Mouse (Mus musculus) MEL-GATA-1-ER (cell line): ENCODE results near the gene Dock2.

Experiments
- DNase-seq: peaks from one replicate; pipeline ENCODE4 v3.0.0-alpha.2; 2012; ENCODE audit warnings: low read depth; ENCODE audit errors: extremely low read depth

The Dock2 gene

DNA sequence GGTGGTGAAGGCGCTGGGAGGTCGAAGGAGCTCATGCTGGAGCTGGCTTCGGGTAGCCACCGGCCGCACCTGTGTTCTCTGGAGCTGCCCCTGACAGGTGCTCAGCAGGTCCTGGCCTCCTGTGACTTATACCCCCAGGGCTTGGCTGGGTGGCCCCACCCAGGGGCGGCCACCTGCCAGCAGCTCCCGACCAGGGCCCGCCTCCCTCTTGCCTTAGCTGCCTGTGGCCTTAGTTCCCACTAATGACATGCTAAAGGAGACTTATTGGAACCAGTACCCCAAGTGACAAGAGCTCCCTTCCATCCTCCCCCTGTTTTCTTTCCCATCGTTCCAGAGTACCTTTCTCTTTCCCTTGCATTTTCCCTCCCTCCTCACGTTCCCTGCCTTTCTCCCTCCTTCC lies 575.7 kb downstream of the Dock2 start, which contains the start of gene Foxi1:
Gene Foxi1, minus strand, starts transcription at position 101 of the 400 bp plus-strand sequence.
- DNase-seq, result no peak

DNA sequence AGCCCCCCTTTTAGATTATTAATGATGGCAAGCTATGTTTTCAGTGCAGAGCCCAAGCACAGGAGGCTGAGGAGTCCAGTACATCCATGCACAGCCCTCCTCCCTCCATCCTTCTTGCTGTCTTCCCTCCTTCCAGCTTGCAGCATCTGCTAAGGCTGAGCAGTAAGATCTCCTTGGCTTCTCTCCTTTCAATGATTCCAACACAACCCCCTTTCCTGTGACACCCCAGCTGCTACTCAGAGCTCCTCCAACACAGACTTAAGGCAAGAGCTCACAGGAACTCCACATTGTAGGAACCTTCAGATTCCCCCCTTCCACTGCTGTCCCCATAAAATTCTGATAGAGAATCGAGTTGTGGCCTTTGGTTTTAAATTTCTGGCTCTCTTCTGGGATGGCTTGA lies 580.9 kb downstream of the Dock2 start:
- no peak for DNase-seq

DNA sequence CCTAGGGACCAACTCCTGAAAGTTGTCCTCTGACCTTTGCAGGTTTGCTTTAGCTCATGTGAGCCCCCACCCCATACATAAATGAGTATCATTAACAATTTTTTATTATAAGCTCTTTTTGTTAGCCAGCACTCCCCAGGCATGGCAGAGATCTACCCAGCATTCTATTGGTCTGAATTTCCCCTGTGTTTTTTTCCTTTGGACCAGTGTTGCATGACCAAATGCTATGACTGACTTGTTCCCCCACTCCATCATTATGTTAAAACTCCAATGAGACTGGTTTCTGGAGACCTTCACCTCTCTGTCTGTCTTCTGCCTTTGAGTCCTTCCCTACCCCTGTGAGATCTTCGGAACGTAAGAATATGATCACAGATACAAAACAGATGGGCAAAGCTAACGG lies 588.5 kb downstream of the Dock2 start:
- DNase-seq, result no peak

DNA sequence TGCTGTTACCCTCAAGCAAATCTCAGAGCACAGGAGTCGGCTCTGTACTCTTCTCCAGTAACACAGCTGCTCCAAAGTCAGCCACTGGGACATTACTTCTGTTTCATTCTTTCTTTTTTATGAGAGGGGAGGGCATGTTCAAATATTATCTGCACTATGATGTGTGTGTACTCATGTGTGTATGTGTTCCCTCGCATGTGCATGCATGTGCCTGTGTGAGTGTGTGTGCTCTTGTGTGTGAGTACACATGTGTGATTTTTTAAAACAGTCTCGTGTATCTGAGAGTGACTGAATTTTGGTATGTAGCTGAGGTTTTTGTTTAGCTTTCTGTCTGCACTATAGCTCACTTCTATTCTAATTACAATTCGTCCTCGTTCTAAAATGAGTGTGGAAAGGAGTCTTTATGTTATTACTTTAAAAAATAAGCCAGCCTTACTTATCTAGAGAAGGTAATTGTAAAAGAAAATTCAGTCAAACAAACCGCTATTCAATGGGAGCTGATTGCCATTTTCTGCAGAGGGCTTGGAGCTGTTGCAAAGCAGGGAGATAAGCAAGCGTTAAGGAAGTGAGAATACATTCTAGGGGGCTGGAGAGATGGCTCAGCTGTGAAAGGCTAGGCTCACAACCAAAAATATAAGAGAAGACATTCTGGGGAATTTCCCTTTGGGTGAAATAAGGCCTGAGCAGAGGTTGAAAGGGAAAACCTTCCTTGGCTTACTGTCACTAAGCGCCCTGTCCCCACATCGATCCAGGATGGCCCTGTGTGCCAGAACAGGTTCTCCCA lies 589.3 kb downstream of the Dock2 start:
- no peak for DNase-seq

DNA sequence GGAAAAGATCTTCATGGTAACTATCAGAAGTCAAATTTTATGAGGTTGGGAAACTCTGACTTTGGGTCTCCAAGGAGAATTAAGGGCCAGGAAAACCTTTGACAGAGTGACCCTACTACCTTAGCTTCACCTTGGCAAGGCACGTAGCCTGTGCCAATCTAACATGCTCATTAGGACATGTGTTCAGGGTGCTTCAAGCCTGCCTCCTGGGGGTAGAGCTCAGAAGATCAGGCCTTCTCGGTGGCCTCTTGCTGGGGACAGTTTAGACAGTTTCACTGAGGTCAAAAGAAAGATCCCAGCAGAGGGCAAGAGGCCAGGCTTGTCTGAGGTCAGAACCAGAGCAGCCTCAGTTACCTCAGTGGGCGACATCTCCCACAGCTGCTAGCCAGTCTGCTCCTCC lies 590.0 kb downstream of the Dock2 start:
- DNase-seq, result no peak

DNA sequence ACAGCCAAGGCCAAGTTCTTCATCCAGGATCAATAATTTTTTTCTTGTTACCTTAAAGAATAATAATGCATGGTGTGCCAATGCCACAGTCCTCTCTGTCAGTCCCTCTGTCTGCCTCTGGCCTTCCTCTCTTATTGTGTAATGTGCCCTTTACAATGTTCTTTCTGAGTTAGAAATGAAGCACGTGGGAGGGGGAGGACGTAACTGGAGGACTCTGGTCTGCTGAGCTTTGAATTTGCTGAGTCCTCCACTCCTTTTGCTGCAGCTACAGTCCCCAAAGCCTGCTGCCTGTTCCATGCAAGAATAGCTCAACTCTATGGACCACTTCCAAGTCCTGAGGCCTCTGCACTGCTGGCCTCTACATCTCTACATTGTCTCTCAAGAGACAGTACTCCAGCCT lies 599.4 kb downstream of the Dock2 start:
- DNase-seq, result no peak

DNA sequence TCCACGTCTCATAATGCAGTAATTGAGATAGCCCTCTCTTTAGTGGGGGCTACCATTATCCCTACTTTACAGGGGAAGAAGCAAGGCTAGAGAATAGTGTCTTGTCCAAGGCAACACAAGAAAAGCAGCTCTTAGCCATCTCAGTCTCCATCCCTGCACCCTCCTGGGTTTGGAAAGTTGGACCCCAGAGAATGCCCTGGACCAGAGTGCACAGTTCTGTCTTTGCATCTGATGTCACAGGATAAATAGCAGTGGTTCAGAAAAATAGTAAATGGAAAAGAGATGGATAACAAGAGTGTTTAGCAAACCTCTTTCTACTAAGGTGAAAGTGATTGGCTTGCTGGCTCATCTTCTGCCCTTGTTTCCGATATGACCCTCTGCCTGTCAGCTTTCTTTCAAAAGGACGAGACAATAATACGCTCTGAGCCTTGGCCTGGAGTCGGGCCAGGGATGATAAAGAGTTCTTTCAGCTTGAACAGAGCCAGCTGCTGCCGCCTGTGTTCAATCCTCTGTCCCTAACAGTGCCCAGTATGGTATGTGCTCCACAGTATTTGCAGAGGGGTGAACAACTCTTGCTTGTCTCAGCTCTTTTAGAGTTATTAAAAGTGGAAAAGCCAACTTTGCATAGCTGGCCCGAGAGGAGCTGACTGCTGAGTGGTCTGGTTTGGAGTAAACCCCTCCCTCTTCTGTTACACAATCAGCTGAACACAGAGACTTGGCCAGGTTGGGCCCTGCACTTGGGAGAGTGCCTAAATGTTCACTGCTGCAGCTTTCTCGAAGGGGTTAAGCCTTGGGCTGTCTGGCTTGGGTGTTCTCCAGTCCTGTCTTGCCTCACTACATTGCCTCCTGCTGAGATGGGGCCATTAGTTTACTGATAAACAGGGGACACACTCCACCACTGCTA lies 602.2 kb downstream of the Dock2 start:
- DNase-seq, result no peak

DNA sequence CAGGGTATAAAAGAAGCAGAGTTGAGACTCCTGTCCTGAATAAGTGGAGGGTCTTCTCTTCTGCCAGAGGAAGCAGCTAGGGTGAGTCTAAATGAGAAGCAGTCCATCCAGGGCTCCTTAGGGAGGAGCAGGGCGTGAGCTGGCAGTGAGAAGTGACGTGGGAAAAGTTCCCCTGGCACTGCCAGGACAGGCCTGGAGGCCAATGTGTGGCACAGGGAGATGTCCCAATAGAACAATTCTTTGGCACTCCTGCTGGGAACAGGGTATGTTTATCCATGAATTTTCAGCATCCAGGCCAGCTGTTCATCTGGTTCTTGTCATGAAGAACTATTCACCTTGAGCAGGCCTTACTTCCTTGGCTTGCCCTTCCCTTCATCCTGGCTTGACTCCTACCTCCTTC lies 604.9 kb downstream of the Dock2 start:
- no peak for DNase-seq
